Mouse (Mus musculus): ENCODE measurements around the gene Ehd1.

The Ehd1 gene

GRCm38 (mm10) chr19:6276426-6277421 is at the start of gene Ehd1:
Ehd1 (plus strand) TSS chr19:6276725.
- DNase-seq (ENCODE audit: low spot score): peak; percentile 95

DNA sequence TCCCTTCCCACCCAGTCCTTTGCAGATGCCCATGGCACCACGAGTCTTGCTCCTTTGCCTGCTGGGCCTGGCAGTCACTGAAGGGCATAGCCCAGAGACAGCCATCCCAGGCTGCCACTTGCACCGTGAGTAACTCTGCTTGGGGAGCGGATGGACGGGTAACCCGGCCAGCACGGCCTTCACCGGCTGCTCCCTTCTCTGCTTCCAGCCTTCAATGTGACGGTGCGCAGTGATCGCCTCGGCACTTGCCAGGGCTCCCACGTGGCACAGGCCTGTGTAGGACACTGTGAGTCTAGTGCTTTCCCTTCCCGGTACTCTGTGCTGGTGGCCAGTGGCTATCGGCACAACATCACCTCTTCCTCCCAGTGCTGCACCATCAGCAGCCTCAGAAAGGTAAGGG is 49.8 kb upstream of the Ehd1 start:
- DNase-seq (ENCODE audit: low spot score): no peak

DNA sequence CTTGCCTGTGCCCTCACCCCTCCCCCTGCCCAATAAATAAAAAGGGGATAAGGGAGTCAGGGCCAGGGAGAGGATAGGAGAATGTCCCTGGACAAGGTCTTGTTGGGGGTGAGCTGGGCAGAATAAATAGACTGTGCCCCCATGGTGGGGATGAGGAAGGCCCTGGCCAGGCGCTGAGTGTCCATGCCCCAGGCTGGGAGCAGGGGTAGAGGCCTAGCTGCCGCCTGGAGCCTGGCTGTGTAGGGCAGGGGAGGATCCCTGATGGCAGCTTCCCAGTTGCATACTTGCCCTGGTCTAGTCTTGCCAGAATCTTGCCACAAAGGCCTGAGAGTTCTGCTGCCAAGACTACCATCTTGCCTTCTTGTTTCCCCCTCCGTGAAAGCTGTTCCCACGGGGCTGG is 48.7 kb upstream of the Ehd1 start:
- no peak for DNase-seq (ENCODE audit: low spot score)

- DNase-seq (ENCODE audit: low spot score): no peak
Measured at GRCm38 (mm10) chr19:6230411-6230810, 46.1 kb upstream of the Ehd1 start.

- DNase-seq (ENCODE audit: low spot score): no peak
Measured at GRCm38 (mm10) chr19:6231036-6231435, 45.5 kb upstream of the Ehd1 start.

DNA sequence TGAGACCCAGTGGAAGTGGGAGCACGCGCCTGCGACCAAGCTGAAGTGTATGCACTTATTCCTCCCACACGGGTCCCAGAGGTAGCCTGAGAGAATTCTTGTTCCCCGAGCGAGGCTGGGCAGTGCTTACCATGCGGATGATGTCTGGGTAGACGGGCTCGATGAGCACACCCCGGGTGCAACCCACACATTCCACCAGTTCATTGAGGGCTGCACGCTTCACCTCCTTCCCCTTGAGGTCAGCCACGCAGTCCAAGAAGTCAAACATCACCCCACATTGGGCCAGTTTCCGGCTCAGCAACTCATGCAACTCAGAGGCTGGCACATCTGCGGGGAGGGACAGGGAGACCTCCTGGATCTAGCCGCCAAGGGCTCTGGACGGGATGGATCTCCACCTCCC is 42.9 kb upstream of the Ehd1 start:
- no peak for DNase-seq (ENCODE audit: low spot score)

- DNase-seq (ENCODE audit: low spot score): no peak
Measured at GRCm38 (mm10) chr19:6234337-6235083, 42.0 kb upstream of the Ehd1 start.

DNA sequence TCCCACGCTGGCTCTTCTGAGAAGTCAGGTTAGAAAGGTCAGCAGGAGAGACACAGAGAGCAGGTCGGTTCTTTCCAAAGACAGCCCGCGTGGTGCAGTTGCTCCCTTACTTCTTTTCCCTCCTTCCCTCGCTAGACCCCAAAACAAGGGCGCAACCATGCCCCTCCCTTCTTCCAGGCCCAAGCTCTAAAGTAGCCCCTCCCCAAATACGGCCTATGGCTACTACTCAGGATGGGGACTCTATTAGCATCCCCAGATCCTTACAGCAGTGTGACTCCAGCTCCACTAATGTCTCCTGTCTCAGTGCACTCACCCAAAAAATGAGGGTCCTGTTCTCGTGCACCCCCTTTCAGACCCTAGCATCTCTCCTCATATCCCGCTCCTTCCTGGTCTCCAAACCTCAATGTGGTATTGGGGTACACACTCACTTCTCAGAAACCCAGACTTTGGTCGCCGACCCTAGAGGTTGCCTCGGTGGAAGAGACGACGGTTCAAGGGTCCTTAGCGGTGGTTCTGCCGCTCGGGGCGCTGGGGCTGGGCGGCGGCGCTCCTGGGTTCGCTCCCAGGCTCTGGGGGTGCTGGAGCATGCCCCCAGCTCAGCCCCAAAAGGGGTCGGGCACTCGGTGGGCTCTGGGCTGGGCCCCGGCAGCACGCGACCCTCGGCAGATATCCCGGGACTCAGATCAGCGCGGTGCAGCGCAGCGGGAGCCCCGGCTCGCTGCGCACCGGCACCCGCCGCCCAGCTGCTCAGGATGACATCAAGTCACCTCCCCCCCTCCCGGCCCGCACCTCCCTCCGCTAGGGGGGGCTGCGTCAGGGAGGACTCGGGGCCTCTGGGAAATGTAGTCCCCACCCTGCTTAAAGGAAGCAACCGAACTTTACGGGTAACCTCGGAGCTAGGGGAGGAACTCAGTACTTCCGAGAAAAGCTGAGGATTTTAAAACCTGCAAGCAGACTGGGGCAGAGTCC is 41.2 kb upstream of the Ehd1 start, which contains the start of gene Ppp2r5b:
Gene Ppp2r5b, minus strand, starts transcription at position 789 of the 969 bp plus-strand sequence.
- DNase-seq (ENCODE audit: low spot score): peak; percentile 92

DNA sequence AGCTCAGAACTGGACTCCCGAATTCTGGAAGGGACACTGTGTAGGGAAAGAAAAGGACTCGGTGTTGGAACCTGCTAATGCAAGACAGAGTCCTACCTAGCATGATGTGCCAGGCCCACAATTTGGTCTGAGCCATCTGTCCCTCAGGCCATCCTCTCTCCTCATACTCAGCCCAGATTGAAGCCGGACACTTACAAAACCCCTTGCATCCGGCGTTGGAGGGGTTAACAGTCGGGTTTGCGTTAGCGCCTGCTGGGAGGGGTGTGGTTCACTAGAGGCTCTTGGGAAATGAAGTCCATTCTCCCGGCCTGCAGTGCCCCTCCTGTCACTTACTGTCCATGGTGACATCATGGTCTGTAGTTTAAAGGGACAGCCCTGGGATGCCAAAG is 40.5 kb upstream of the Ehd1 start:
- peak; percentile 91 for DNase-seq (ENCODE audit: low spot score)

DNA sequence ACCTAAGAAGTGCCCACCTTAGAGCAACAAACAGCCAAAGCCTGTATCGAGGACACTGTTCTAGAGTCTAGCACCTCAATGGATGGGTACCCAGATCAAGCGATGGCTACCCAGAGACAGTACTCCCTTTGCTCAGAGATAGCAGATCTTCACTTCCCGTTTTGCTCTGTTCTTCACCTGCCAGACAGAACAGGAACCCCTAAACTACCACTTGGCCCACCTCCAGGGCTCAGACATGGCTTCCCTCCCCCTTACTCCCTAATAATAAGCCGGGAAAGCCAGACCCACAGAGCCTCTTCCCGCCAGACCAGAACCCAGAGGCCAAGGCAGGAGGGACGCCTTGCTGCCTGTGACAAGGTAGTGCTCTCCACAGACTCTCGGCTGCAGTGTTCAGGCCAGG is 39.7 kb upstream of the Ehd1 start:
- DNase-seq (ENCODE audit: low spot score): no peak

- no peak for DNase-seq (ENCODE audit: low spot score)
Measured at GRCm38 (mm10) chr19:6238740-6239139, 37.8 kb upstream of the Ehd1 start.

DNA sequence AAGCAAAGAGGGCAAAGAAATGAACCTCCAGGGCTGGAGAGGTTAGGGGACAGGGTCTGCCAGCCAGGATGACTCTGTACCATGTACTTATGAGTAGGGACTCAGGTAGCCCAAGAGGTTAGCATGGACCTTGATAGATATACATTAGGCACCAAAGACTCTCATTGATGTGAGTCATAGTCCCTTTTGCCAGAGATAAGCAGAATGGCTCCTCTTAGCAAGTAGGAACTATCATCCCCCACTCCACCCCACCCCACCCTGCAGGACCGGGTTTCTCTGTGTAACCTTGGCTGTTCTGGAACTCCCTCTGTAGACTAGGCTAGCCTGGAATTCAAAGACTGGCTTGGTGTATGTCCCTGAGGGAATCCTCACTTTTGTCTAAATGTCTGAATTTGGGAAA is 36.4 kb upstream of the Ehd1 start:
- DNase-seq (ENCODE audit: low spot score): no peak

DNA sequence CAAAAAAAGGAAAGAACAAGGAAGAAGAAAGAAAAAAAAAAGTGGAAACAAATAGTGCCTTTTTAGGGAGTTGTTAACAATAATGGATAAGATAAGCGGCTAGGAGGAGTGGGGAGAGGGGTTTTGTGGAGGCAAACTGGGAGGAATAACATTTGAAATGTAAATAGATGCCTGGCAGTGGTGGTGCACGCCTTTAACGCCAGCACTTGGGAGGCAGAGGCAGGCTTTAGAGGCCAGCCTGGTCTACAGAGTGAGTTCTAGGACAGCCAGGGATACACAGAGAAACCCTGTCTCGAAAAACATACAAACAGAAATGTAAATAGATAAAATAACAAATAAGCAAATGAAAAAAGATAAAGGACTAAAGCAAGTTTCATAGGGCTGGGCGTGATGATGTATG is 35.8 kb upstream of the Ehd1 start:
- no peak for DNase-seq (ENCODE audit: low spot score)

GRCm38 (mm10) chr19:6241274-6242107 is 35.0 kb upstream of the Ehd1 start, which contains the start of gene Atg2a:
Atg2a (plus strand) TSS chr19:6241668.
- DNase-seq (ENCODE audit: low spot score): peak; percentile 97

DNA sequence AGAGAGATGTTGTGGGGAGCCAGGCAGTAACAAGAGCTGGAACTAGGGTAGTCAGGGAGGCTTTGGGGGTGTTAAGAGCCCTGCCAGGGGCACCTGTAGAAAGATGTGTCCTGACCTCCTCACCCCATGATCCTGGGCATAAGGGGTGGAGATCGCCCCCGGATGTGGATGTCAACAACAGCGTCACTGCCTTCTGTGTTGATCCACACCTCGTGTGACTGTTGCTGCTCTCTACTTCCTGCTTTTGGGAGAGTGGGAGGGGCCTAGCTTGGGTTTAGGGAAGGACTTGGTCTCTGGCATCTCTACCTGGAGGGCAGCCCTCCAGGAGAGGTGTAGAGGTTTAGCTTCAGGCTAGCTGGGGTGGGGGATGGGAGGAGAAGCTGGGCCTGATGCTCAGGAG is 34.2 kb upstream of the Ehd1 start:
- DNase-seq (ENCODE audit: low spot score): no peak

DNA sequence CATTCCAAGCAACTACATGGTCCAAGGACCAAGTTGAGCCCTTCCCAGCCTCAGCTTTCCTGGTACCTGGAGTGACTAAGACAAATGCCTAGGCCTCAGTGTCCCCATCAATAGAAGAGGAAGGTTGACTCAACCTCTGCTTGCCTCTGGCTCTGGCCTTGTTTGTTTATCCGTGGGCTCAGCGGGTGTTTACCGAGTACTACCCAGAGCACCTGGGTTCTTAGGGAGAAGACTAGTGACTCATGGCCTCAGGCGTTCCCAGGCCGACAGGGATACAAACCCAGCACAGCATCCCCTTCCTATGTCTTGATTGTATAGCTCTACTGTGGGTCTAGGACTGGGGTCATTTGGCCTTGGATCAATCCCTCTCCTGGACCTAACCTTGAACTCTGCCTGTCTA is 33.3 kb upstream of the Ehd1 start:
- DNase-seq (ENCODE audit: low spot score): no peak

GRCm38 (mm10) chr19:6245806-6246205 is 30.7 kb upstream of the Ehd1 start:
- no peak for DNase-seq (ENCODE audit: low spot score)

DNA sequence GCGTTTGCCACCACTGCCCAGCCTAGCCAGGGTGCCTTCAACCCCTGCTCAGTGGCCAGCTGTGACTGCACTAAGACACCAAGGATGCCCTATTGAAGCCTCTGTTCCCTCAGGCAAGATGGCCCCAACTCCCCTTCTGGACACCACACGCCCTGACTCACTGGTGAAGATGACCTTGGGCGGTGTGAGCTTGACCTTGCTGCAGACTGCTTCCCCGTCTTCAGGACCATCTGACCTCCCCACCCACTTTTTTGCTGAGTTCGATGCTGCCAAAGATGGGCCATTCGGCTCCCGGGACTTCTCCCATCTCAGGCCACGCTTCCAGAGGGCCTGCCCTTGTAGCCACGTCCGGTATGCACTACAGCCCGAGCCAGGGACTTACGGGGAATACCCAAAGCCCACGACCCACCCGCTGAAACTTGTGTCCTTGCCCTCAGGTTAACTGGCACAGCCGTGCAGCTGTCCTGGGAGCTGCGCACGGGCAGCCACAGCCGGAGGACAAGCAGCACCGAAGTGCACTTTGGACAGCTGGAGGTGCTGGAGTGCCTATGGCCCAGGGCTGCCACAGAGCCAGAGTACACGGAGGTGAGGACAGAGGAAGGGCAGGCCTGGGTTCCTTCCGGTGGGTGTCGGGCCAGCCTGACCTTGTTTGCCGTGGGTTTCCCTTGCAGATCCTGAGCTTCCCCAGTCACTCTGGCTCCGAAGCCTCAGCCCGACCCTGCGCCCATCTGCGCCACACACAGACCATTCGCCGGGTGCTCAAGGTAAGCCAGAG is 28.8 kb upstream of the Ehd1 start:
- DNase-seq (ENCODE audit: low spot score): no peak

DNA sequence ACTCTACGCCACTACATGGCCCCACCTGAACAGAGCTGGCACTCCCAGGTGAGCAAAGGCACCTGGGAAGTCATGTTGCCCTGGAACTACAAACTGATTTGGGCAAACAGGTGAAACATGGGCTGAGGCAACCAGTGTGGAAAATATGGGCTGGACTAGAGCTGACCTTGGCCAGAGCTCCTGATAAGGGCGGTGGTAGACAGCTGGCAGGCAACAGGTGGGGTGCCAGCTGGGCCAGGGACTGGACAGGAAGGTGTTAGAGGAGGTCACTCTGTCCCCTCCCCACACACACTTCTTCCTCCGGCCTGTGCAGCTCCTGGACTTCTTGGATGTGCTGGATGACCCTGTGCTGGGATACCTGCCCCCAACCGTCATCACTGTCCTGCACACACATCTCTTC is 23.5 kb upstream of the Ehd1 start:
- no peak for DNase-seq (ENCODE audit: low spot score)

DNA sequence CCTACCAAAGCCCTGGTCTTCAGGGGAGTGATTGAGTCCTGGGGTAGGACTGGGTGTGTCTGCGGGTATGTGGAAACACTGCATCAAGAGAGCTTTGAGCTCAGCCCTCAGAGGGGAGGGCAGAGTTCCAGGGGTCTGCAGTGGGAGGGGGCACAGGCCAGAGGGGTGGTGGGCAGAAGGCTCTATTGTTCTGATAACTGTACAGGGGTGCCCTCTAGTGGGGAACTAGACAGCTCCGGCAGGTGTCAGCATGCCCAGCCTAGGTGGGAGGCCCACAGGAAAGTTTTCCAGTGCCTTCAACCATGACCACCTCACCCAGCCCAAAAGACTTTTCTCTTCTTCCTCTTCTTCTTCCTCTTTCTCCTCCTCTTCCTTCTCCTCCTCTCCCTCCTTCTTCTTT is 16.1 kb upstream of the Ehd1 start:
- DNase-seq (ENCODE audit: low spot score): no peak
